In the genomic region with DNA sequence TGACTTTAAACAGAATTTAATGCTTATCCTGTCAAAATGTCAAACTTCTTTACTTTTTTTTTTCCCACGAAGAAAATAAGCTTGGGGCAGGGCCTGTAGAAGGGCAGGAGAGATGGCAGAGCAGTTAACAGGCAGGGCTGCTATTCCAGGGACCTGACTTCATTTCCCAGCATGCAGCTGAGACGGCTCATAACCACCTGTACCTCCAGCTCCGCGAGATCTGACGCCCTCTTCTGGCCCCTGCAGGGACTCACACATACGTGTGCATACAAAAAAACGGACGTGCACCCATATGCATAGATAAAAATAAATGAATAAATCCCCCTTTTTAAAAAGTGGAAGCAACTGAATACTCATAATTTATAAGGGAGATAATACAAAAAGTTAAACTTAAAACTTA, we compare ENCODE assay signal across 27 mouse cellular contexts. TPM values are rescaled to one million over a fixed set of nuclear protein-coding genes. Genes with fewer than 3 reads are reported as not detected.
DNase-seq lines count a peak whose midpoint lies in the region; ATAC-seq and TF ChIP-seq lines count a peak whose summit lies in the region.
"Had no signal": no experiment of that assay in that cellular context is flagged by ENCODE, and none has a peak within 500 bp of the region (broad histone marks: within the 10 kb centered on the region; RNA-seq: fewer than 3 reads in every experiment).

No protein-coding gene starts in this region.

- no peaks in the 10 kb centered on the region for H3K36me3 ChIP-seq in E14TG2a.4 (ENCODE audit: insufficient read depth, low read length)
- no peaks in the 10 kb centered on the region for H3K36me3 ChIP-seq in ES-Bruce4 (ENCODE audit: control insufficient read depth, insufficient read depth, low read length, poor library complexity, severe bottlenecking)
- no peaks in the 10 kb centered on the region for H3K36me3 ChIP-seq in stomach, postnatal 0 days (ENCODE audit: control insufficient read depth, insufficient read depth, low read length)
- H3K36me3 ChIP-seq in hindbrain, embryonic 16.5 days (ENCODE audit: control insufficient read depth, insufficient read depth, low read length): no peaks in the 10 kb centered on the region
- no peaks in the 10 kb centered on the region for H3K36me3 ChIP-seq in hindbrain, postnatal 0 days (ENCODE audit: insufficient read depth, low read length)
- H3K36me3 ChIP-seq: embryonic facial prominence, embryonic 15.5 days; forebrain, embryonic 12.5 days; forebrain, embryonic 15.5 days had no signal

- TF ChIP-seq CTCF in E14TG2a.4 (conservative IDR thresholded peaks at IDR 0.05; ENCODE audit: low read length) (peak; percentile 19; the same call in 1 of the 2 replicates), ES-Bruce4 (IDR thresholded peaks at IDR 0.05; ENCODE audit: low read depth, low read length) (peak; percentile 27)
- peak; percentile 35; the same call in 1 of the 2 replicates for TF ChIP-seq CTCF in stomach, postnatal 0 days (IDR thresholded peaks at IDR 0.05; ENCODE audit: low read depth)
- TF ChIP-seq CTCF in hindbrain, postnatal 0 days (IDR thresholded peaks at IDR 0.05; ENCODE audit: low read depth): no peak

- no peak overlapping the region for H3K4me2 ChIP-seq in stomach, postnatal 0 days (replicated peaks; ENCODE audit: low read depth)
- no peak overlapping the region for H3K4me2 ChIP-seq in hindbrain, embryonic 16.5 days (ENCODE audit: low read length)
- H3K4me2 ChIP-seq in hindbrain, postnatal 0 days (ENCODE audit: low read depth, low read length): no peak overlapping the region
- H3K4me2 ChIP-seq: embryonic facial prominence, embryonic 13.5 days; embryonic facial prominence, embryonic 15.5 days; forebrain, embryonic 12.5 days; forebrain, embryonic 15.5 days had no signal

- WGBS in stomach, postnatal 0 days: 70% methylated on average over 8 of the region's 8 CpGs
- 92% methylated on average over 8 of the region's 8 CpGs for WGBS in hindbrain, embryonic 16.5 days
- WGBS in hindbrain, postnatal 0 days: 96% methylated on average over 8 of the region's 8 CpGs

- H3K9me3 ChIP-seq in E14TG2a.4 (ENCODE audit: low read length): no peaks in the 10 kb centered on the region
- H3K9me3 ChIP-seq in ES-Bruce4 (replicated peaks; ENCODE audit: control insufficient read depth, insufficient read depth, low read length, poor library complexity, severe bottlenecking): no peaks in the 10 kb centered on the region
- no peaks in the 10 kb centered on the region for H3K9me3 ChIP-seq in stomach, postnatal 0 days (ENCODE audit: control insufficient read depth, low read length)
- H3K9me3 ChIP-seq in hindbrain, embryonic 16.5 days (ENCODE audit: control insufficient read depth, low read length): no peaks in the 10 kb centered on the region
- no peaks in the 10 kb centered on the region for H3K9me3 ChIP-seq in hindbrain, postnatal 0 days (ENCODE audit: low read length)
- H3K9me3 ChIP-seq: embryonic facial prominence, embryonic 13.5 days; embryonic facial prominence, embryonic 15.5 days; forebrain, embryonic 12.5 days; forebrain, embryonic 15.5 days had no signal

- TF ChIP-seq EP300 in ES-Bruce4 (IDR thresholded peaks at IDR 0.05; ENCODE audit: insufficient read depth, low read depth, low read length): no peak
- no peak for TF ChIP-seq EP300 in stomach, postnatal 0 days (optimal IDR thresholded peaks at IDR 0.05)

- peak; percentile 47; the same call in 1 of the 2 replicates for ATAC-seq in stomach, postnatal 0 days (ENCODE audit: low FRiP score, low TSS enrichment)
- ATAC-seq in hindbrain, embryonic 16.5 days: no peak
- no peak for ATAC-seq in hindbrain, postnatal 0 days
- ATAC-seq: forebrain, embryonic 15.5 days; forebrain, postnatal 0 days had no signal

- DNase-seq in R1 (ENCODE audit: low read depth, low spot score): peak; percentile 56
- no peak for DNase-seq in stomach, postnatal 0 days (ENCODE audit: low spot score)
- DNase-seq in thymus, postnatal 14 days: no peak
- DNase-seq in hindbrain, postnatal 0 days (ENCODE audit: low spot score): no peak
- DNase-seq: adrenal gland, adult 2 months; adrenal gland, postnatal 10 days; adrenal gland, postnatal 25 days; cerebellum, adult 11 months; cerebellum, adult 18-20 months; cerebellum, adult 8-10 months; cerebellum, adult 9-11 months; cerebellum, postnatal 14 days; cerebellum, postnatal 36 days; embryo, embryonic 11 days; forebrain, postnatal 0 days had no signal

- TF ChIP-seq POLR2A in ES-Bruce4 (IDR thresholded peaks at IDR 0.05; ENCODE audit: insufficient read depth, low read length): no peak

- no peak overlapping the region for H3K4me3 ChIP-seq in E14TG2a.4 (replicated peaks; ENCODE audit: low read length)
- H3K4me3 ChIP-seq in ES-Bruce4 (ENCODE audit: low read depth, low read length): no peak overlapping the region
- no peak overlapping the region for H3K4me3 ChIP-seq in stomach, postnatal 0 days (ENCODE audit: low read depth, low read length)
- H3K4me3 ChIP-seq in hindbrain, embryonic 16.5 days (ENCODE audit: low read length): no peak overlapping the region
- no peak overlapping the region for H3K4me3 ChIP-seq in hindbrain, postnatal 0 days (ENCODE audit: low read length)
- H3K4me3 ChIP-seq: embryonic facial prominence, embryonic 13.5 days; embryonic facial prominence, embryonic 15.5 days; erythroblast, embryonic 14.5 days; forebrain, embryonic 10.5 days; forebrain, embryonic 12.5 days; forebrain, embryonic 15.5 days had no signal

- H3K9ac ChIP-seq in ES-Bruce4 (ENCODE audit: low read depth, poor library complexity, severe bottlenecking): no peak overlapping the region
- H3K9ac ChIP-seq in stomach, postnatal 0 days (ENCODE audit: low read length): no peak overlapping the region
- no peak overlapping the region for H3K9ac ChIP-seq in hindbrain, embryonic 16.5 days (ENCODE audit: low read depth, low read length)
- no peak overlapping the region for H3K9ac ChIP-seq in hindbrain, postnatal 0 days (replicated peaks; ENCODE audit: low read length)
- H3K9ac ChIP-seq: embryonic facial prominence, embryonic 13.5 days; embryonic facial prominence, embryonic 15.5 days; forebrain, embryonic 12.5 days; forebrain, embryonic 15.5 days; forebrain, postnatal 0 days had no signal

- H3K27me3 ChIP-seq in E14TG2a.4 (ENCODE audit: insufficient read depth, low read length): 0 out of 2 replicates have a peak, but pooled peaks cover 3% of the 10 kb centered on the region
- H3K27me3 ChIP-seq in ES-Bruce4 (ENCODE audit: control insufficient read depth, insufficient read depth, low read length, poor library complexity, severe bottlenecking): no peaks in the 10 kb centered on the region
- H3K27me3 ChIP-seq in stomach, postnatal 0 days (ENCODE audit: control insufficient read depth, insufficient read depth, low read length): no peaks in the 10 kb centered on the region
- H3K27me3 ChIP-seq in hindbrain, embryonic 16.5 days (replicated peaks; ENCODE audit: control insufficient read depth, insufficient read depth, low read length): 0 out of 2 replicates have a peak, but pooled peaks cover 2% of the 10 kb centered on the region
- no peaks in the 10 kb centered on the region for H3K27me3 ChIP-seq in hindbrain, postnatal 0 days (ENCODE audit: insufficient read depth, low read length)
- H3K27me3 ChIP-seq: CH12.LX; embryonic facial prominence, embryonic 13.5 days; embryonic facial prominence, embryonic 15.5 days had no signal

- H3K27ac ChIP-seq in ES-Bruce4 (ENCODE audit: insufficient read depth, low read length): no peak overlapping the region
- H3K27ac ChIP-seq in stomach, postnatal 0 days (replicated peaks): no peak overlapping the region
- no peak overlapping the region for H3K27ac ChIP-seq in hindbrain, embryonic 16.5 days (ENCODE audit: low read depth, low read length)
- no peak overlapping the region for H3K27ac ChIP-seq in hindbrain, postnatal 0 days
- H3K27ac ChIP-seq: embryonic facial prominence, embryonic 13.5 days; embryonic facial prominence, embryonic 15.5 days; forebrain, embryonic 10.5 days; forebrain, embryonic 12.5 days; forebrain, embryonic 15.5 days had no signal

- H3K4me1 ChIP-seq in E14TG2a.4 (replicated peaks; ENCODE audit: low read depth, low read length) (peaks cover 6% of the 10 kb centered on the region; the same call in 1 of the 2 replicates), ES-Bruce4 (ENCODE audit: control insufficient read depth, insufficient read depth, low read length) (no peaks in the 10 kb centered on the region)
- H3K4me1 ChIP-seq in stomach, postnatal 0 days (replicated peaks; ENCODE audit: control insufficient read depth, insufficient read depth): 0 out of 2 replicates have a peak, but pooled peaks cover 3% of the 10 kb centered on the region
- H3K4me1 ChIP-seq in hindbrain, embryonic 16.5 days (ENCODE audit: control insufficient read depth, insufficient read depth, low read depth, low read length): peaks cover 11% of the 10 kb centered on the region
- no peaks in the 10 kb centered on the region for H3K4me1 ChIP-seq in hindbrain, postnatal 0 days (ENCODE audit: insufficient read depth, low read length)

RNA-seq across cellular contexts. Expression of a gene that starts 16.2 kb away (rescaled TPM):
- polyA plus RNA-seq in ES-Bruce4 (2011; ENCODE audit: insufficient read depth, insufficient read length, low read depth, missing spikeins): 29.6 and 32.7 TPM in 2 replicates
- 23.3 and 23.9 TPM in 2 replicates for polyA plus RNA-seq in stomach, postnatal 0 days (2015; fragmentation: Nextera tagmentation; extraction: Ambion mirVana)
- polyA plus RNA-seq in hindbrain, embryonic 16.5 days (2015; fragmentation: Nextera tagmentation; extraction: Ambion mirVana): 32.3 and 37.5 TPM in 2 replicates
- total RNA-seq in hindbrain, postnatal 0 days (2014; rRNA removed): 5.3 and 5.4 TPM in 2 replicates
- polyA plus RNA-seq in hindbrain, postnatal 0 days (2015; fragmentation: Nextera tagmentation; extraction: Ambion mirVana): 38.8 and 40.2 TPM in 2 replicates
- total RNA-seq: common myeloid progenitor, adult 5-6 weeks; MEL had no signal
- polyA plus RNA-seq: erythroblast, embryonic 14.5 days had no signal
